Mouse (Mus musculus) c-Kit-negative CD71-positive TER-119-positive erythroid progenitor cells, embryonic 14.5 days (primary cell): ENCODE results near the gene Dync1h1.

Experiments
- DNase-seq: peaks from one replicate; pipeline ENCODE4 v3.0.0-alpha.2; 2013; ENCODE audit warnings: low read depth, low spot score

The Dync1h1 gene

DNA sequence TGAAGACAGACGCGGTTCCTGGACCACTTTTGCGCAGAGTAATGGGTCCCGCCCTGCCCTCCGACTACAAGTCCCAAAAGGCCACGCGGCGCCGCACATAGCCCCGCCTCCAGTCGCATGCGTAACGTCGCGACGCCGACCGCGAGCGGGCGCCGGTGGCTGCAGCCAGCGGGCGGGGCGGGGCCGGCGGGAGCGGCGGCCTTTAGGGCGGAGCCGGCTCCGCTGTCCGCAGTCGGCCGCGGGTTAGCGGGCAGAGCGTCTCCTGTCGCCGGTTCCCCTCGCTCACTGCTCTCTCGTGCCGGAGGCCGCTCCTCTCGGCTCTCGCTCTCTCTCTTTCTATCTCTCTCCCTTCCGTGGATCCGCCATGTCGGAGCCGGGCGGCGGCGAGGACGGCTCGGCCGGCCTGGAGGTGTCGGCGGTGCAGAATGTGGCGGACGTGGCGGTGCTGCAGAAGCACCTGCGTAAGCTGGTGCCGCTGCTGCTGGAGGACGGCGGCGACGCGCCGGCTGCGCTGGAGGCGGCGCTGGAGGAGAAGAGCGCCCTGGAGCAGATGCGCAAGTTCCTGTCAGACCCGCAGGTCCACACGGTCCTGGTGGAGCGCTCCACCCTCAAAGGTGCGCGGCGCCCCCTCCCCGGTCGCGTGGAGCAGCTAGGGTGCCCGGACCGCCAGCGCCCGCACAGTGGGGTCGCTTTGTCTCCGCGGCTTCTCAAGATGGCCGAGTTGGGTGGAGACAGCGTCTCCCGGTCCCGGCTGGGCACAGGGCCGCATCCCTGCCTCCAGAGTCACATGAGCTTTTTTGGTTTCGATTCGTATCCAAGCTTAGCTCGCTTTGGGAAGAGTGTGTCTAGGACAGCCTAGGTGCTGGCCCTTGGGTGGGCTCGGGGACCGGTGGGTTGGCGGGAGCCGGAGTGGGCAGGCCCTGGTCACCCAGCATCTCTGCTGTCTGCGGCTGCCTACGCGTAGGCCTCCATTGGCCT is at the start of gene Dync1h1:
Gene Dync1h1, plus strand, starts transcription at position 212 of the 978 bp plus-strand sequence.
- DNase-seq = peak; percentile 86

DNA sequence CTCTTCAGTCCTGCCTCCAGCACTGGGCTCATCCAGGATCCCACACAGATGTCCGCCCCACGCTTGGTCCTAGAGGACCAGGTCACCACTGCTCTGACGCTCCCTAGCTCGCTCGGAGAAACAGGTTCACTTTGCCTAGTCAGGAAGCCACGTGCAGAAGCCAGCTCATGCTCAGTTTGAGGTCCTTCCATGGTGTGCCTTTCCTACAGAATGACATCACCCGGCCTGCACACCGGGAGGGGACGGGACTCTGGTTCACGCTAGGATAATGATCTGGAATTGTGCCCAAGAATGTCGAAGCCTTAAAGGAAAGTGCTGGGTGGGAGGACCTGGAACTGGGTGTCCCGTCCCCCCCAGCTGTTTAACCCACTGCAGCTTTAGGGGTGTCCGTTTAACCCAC is 49.1 kb upstream of the Dync1h1 start:
- DNase-seq = no peak

DNA sequence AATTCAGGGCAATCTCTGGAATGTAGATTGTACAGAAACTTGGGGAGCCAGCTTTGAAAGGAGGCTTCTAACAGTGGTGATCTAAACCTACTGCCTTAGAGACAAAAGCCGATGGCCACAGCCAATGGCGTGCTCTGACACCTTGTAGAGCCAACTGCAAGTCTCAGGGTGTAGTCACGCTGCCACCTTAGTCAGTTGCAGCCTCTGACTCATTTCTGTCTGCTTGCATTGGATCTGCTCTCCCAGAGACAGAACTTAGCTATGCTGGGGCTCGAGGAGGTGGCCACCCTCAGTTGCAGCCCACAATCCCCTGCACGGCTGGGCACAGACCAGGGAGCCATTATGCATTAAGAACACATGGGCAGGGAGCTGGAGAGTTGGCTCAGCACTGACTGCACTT is 47.9 kb upstream of the Dync1h1 start:
- no peak for DNase-seq

DNA sequence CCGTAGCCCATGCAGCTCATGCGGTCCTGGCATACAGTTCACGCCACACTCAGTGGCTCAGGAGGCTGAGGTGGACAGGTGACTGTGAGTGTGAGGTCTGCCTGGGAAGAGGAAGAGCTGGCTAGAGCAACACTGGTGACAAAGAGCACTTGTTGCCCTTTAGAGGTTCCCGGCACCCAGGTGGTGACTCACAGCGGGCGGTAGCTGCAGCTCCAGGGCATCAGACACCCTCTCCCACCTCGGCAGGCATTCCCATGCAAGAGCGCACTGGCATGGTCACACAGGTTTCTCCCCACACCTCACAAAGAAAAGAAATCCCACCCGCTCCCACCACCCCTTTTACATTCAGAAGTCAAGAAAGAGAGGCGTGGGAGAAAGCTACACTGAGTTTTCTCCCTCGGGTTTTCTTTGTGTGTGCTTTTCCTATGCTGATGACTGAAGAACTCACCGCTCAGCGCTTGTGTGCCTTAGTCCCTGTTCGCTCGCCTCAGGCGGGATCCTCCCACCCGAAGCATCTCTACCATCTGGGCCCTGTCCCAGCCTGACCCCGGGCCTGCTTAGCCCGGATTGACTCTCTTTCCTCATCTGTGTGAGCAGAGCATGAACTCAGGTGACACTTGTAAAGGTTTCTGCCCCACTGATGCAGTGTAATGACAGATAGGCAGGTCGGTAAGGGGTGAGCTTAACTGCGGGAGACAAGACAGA is 45.6 kb upstream of the Dync1h1 start:
- no peak for DNase-seq

- DNase-seq = no peak
These were observed 44.2 kb upstream of the Dync1h1 start for GRCm38 (mm10) chr12:110556861-110557628.

DNA sequence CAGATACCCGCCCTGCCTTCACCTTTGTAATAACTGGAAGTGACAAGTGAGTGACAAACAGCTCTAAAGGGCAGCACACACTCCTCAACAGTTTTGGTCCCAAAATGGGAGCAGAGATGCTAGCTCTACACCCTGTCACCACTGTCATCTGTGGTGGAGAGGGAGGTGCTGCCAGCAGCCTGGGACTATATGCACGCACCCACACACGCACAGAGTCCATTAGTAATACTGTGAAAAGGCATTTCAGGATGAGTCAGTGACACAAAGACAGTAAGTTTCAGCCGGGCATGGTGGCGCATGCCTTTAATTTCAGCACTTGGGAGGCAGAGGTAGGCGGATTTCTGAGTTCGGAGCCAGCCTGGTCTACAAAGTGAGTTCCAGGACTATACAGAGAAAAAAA is 43.1 kb upstream of the Dync1h1 start:
- no peak for DNase-seq

GRCm38 (mm10) chr12:110563383-110563782 is 37.9 kb upstream of the Dync1h1 start:
- DNase-seq = no peak

DNA sequence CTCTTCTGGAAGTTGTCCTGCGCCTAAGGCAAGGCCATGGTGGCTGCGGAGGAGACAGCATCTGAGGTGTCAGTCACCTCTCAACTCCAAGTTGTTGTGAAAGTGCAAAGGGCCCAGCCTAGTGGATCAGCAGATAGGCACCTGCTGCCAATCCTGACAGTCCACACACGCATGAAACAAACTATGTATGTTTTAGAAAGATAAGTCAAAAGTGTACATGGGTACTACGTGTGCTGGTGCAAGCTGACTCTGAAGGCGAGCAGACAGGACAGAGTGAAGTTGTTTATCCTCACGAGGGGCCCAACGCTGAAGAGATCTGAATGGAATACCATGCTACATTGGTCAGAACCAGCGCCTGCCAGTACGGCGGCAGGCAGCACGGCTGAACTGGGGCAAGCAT is 36.4 kb upstream of the Dync1h1 start:
- DNase-seq = no peak

DNA sequence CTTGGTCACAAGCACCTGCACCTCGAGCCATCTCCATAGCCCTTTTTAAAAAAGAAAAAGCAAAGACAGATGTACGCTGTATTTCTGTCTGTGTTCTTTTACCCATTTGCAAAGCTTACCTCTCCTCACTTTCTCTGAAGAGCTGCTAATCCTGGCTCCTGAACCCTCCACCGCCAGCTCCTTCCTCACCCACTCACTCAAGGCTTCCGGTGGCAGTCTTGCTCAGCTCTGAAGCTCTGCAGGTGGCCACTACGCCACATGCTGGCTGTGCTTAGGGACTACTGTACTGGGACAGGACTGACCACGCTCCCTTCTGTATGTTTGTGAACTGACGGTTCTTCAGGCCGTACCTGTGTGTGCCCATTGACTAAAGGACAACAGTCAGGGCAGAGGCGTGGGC is 34.9 kb upstream of the Dync1h1 start:
- no peak for DNase-seq

DNA sequence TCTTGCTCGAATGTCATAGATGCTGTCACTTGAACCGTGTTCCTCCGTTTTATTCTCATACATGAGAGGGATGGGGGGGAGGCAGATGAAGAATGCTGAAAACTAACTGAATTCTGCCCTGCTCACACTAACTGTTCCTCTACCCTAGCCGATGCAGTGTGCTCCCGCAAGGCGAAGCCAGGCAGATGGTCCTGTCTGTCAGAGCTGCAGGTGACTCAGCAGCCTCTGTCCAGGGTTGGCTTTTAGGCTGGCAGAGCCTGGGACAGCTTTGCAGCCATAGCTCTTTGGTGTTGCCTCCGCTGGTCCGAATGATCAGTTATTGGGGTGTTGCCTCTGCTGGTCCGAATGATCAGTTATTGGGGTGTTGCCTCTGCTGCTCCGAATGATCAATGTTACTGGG is 30.2 kb upstream of the Dync1h1 start:
- DNase-seq = no peak

DNA sequence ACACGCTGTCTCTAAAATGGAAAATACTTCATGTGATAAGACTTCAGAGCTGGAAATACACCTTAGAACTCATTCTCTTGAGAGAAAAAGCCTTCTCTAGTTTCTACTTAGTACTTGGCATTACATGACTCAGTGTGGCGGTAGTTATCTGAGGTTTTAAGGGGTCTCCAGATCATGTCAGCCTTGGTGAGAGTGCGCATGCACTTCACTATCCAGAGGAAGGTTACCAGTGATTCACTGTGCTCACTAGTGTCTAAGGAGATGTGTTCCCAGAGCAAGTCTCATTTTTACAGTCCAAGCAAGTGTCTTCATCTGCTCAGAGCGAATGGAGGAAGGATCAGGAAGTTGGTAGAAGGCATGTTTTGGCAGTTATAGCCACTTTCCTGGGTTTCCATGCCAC is 28.9 kb upstream of the Dync1h1 start:
- no peak for DNase-seq

GRCm38 (mm10) chr12:110573635-110574034 is 27.6 kb upstream of the Dync1h1 start:
- DNase-seq = no peak

DNA sequence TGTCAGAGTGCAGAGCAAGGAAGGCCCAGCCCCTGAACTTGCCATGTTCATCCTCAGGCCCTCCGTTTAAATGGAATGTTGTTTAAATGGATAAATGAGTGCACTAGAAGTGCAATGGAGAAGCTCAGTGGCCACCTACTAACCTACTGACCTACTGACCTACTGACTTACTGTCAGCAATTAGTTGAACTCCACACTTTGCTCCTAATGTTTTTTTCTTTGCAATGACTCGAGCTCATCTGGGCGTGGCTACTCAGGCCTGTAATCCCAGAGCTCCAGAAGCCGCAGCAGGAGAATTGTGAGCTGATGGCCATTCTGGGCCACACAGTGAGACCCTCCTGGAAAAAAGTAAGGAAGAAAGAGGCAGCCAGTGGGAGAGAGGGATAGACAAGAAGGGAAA is 25.3 kb upstream of the Dync1h1 start:
- no peak for DNase-seq

DNA sequence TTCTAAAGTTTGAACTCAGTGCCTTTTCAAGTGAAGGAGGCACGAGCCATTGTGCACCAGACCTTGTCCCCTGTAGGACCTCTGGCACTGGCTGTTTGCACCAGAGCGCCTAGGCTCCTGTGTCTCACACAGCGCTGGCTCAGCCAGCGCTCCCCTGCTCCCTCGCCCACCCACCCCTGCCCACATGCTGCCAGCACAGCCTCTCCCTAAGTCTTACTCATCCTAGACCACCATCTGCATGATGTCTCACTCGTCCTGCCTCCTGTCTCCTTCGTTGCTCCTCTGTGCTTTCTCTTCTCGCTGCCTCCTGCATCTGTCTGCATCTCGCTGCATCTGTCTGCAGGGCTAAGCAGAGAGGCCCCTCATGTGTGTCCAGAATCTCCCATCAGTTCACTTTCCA is 22.9 kb upstream of the Dync1h1 start:
- DNase-seq = no peak

DNA sequence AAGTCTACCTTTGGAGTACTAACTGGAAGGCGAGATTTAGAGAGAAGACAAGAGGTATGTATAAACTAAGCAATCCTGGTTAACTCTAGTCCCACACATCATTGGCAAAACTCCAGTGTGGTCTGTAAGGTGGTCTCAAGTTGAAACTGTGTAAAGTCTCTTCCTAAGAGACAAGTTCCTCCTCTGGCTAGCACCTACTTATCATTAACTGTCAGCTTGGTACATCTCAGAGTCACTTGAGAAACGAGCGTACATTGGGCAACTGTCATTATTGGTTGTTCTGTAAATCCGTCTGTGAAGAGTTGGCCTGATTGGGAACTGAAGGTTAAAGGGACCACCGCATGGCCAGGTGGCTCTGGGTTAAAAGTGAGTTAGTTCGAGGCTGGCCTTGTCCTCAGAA is 12.6 kb upstream of the Dync1h1 start:
- no peak for DNase-seq

- DNase-seq = no peak
These were observed 10.4 kb upstream of the Dync1h1 start for GRCm38 (mm10) chr12:110590804-110591259.

GRCm38 (mm10) chr12:110591260-110591883 is 9.9 kb upstream of the Dync1h1 start:
- peak; percentile 97 for DNase-seq

DNA sequence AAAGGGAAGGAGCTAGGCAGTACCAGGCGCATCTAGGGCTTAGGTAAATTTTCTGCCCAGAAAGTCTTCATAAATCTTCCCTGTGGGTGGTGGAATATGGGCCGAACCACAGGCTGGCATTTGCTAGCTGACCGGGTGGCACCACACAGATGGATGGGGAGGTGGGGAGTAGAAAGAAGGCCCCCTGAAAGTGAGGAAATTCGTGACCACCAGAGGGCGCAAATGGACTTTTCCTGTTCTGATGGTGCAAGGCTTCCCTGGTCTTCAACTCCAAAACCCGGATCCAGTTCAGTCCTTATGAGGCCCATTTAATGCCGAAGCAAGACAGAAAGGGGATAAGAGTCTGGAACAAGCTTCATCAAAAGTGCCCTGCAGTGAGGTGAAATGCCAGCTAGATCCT is 2.7 kb upstream of the Dync1h1 start:
- peak; percentile 33 for DNase-seq

DNA sequence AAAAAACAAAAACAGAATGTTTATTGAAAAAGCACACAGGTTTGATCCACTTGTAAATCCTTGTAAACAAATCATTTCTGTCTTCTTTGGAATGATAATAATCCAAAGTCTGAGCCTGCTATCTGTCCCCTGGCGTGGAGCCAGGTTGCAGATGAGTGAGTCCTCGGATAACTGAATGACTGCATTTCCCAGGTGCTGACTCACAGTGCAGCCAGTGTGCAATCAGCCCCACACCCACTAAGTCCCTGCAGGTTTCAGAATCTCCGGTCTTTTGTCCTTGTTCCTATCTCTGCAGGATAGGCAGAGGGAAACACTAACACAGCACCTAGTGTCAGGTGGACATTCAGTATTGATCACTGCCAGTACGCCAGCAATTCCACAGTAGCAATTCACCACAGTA is 1.5 kb upstream of the Dync1h1 start:
- no peak for DNase-seq

DNA sequence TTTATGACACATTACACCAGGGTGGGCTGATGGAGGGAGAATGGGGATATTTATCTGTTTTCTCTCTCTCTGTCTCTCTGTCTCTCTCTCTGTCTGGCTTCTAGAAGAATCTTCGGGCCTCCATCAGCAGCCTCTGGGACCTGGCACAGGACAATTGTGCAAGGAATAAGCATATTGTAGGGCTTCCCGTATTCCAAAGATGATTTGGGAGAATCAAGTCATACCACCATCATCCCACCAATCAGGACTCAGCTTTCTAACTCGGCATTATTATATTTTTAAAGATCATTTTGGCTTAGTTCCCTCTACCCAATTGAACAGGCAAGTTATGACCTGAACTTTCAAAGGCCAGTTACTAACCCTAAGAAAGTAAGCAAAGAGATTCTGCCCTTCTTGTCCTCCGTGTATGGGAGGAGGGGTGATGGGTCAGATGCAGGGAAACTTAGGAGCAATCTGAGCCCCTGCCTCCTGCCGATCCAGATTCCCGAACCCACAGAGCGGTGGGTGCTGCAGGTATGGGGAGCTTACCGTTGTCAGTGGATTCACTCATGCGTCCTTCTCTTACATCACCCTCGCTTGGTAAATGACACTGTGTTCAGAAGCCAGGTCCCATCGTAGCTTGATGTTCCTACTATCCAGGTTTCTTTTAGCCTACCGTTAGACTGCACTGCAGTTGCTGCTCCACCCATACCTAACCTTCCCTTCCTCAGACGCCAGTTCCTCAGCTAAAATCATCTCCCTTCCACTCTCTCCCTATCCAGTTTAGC is 844 bp upstream of the Dync1h1 start:
- DNase-seq = no peak

DNA sequence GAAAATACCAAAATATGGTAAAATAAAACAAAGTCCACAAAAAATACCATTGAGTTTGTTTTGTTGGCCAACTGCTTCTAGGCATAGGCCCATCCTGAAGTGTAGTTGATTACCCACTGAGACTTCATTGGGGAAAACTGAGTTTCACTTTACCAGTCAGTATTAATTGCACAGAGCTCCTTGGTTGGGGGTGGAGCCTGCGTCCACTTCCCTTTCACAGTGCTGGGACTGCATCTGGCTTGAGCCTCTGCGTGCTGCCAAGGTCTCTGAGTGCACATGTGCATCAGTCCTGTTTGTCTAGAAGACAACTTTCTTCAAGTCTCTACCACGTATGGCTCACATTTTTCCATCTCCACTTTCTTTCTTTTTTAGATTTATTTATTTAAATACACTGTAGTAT is 4.9 kb downstream of the Dync1h1 start:
- DNase-seq = no peak
